Mouse (Mus musculus): ENCODE results near the gene Sys1.

DNA sequence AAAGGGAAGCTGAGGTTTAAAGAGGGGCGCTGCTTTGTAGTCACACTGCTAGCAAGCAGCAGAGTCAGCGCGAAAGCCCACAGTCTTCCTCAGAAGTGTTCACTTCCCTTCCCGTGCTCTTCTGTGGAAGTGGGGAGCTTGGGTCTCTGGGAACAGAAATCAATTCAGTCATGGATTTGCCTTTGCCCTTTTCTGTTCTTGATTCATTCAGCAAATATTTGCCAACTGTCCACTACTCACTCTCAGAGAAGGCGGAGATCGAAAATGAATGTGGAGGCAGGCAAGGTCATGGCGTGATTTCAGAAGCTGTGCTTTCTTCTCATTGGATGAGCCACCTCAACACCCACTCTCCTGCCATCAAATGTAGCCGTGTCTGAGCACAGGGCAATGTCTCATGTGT, 1.8 kb downstream of the Sys1 start:
- no peak for TF ChIP-seq CTCF (IDR thresholded peaks at IDR 0.05; ENCODE audit: low read depth, low read length)
- TF ChIP-seq POLR2A (IDR thresholded peaks at IDR 0.05; ENCODE audit: borderline replicate concordance, low read depth, low read length): no peak

Measured in bone marrow macrophage, adult 2 months (primary cell).